Mouse (Mus musculus): ENCODE data around the gene Foxl2. TPM values are rescaled to one million over a fixed set of nuclear protein-coding genes. Genes with fewer than 3 reads are reported as not detected.
A peak's percentile ranks its signal among the peaks of the same experiment; 100 is the strongest.

The Foxl2 gene
- total RNA-seq, 2 experiments from 2014 or later, result 0.81 to 0.82 TPM

DNA sequence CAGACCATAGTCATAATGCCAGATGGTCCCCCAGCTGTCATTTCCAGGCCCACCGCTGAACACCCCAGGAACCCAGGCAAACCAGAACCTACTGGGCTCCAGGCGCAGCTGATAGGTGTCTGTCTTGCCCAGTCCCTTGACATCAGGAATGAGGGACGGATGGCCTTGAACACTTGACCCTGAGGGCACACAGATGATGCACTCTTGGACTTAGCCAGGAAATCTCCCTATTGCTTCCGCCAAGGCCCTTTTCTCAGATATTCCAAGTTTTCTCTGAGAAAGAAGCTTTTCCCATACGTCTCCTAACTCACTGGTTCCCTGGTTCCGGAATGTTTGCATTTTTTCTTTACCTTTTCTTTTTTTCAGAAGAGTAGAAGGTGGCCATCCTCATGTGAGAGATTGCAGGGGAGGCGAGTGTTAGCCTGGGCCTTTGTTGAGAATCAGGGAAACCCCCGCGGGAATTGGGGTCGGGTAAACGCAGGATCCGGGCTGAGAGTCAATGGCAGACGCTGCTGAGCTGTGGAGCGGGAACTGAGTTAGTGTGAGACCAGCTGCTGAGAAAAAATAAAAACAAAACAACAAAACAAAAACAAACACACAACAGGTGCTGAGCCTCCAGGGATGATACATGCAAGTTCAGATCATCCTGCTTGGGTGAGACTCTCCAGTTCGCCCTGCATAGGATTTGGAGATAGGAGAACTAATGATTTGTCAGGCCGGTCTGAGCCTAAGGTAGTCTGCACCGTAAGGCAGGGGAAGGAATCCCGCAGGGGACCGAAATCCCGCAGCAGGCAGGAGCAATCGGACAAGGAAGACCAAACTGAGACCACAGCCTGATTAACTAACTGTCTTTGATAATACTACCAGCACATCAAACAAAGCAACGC, 6.7 kb downstream of the Foxl2 start:
- no peak for DNase-seq (ENCODE audit: extremely low spot score in 1 of 2, low spot score in 1 of 2)

DNA sequence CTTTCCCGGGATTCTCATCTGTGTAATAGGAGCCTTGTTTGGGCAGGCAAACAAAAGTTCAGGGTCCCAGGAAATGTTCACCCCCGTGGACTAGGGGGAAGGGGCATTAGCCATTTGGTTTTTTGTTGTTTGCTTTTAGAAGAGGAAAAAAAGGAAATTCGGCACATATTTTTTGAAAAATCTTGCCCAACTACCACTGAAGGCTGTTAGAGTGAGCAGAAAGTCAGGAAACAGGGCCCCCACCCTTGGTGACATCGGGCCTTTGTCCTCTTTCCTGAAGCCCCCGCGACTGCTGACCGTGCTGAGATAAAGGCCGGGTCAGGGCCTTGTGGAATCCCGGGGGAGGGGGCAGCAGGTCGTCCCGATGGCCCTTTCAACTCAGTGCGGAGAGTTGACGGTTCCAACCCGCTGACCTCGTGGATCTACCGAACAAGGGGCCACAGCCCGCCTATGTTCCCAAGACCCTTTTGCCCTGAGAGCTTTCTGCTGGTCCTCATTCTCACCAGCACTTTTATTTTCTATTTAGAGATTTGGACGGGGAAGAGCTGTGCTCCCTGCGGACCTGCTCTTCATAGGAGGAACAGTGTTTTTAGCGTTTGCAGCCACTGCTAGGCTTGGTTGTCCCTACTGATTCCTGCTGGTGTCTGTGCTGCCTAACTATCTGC, 7.5 kb downstream of the Foxl2 start:
- no peak for DNase-seq (ENCODE audit: extremely low spot score in 1 of 2, low spot score in 1 of 2)

DNA sequence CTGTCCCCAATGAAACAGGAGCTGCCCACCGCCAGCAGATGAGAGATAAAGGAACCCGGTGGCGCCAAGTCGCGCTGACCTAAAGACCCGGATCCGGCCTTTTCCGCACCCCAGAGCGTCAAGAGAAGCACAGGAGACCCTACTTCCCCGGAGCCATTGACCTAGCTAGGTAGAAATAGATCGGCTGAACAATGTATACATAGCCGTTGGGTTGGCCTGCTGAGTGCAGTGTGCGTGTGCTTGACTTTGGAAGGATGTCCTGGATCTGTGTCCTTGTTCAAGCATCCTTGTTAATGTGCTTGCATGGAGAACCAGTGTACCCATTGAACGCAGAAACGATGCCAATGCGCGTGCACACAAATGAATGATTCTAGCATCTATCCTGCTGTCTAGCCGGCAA, 8.6 kb downstream of the Foxl2 start:
- no peak for DNase-seq (ENCODE audit: extremely low spot score in 1 of 2, low spot score in 1 of 2)

DNA sequence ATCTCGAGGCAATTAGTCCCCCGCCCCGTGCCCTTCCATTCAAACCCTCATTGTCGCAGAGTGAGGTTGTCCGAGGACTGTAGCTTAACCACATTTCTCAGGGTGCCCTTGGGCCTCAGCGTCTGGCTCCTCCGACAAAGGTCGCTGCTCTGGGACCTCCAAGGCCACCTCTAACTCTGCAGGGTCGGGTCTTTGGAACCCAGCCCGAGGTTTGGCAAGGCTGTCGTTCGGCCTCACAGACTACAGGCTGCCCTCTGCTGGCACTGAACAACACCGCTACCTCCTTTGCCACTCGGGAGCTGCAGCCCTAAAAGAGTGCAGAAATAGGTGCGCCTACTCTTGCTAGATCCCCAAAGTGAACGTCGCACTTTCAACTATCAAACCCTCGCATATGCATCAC, 10.0 kb downstream of the Foxl2 start:
- DNase-seq (ENCODE audit: extremely low spot score in 1 of 2, low spot score in 1 of 2), result no peak

DNA sequence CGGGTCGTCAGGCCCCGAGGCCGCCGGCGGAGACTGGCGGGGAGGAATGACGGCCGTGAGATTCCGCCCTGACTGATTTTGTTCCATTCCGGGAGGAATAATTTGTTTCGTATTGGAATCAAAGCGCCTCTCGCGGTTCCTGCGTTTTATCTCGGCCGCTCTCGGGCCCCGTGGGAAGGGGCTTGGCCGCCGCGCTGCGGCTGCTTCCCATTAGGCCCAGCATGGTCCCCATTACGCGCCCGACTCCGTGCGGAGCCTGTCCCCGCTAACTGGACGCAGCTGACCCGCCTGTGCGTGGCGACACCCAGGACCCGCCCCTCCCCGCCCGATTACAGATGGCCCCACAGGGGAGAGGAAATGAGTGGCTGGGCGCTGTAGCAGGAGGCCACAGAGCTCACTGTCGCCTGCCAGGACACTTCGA, 18.0 kb downstream of the Foxl2 start:
- DNase-seq (ENCODE audit: extremely low spot score in 1 of 2, low spot score in 1 of 2), result no peak

DNA sequence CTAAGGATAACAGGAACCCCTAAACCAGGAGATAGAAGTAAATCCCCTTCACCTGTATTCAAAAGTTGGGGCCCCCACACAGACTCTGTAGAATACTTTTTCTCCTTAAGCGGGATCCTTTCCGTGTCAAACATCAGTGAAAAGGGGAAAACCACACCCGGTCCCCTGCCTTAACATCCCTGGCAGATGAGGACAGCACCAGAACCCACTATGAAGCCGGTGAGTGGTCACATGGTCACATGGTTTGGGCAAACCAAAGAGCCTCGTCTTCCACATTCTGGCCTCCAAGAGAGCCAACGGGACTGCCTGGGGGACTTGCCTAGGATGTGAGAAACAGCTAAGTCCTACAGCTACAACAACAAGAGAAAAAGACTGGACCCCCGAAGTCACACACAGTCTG, 18.5 kb downstream of the Foxl2 start:
- DNase-seq (ENCODE audit: extremely low spot score in 1 of 2, low spot score in 1 of 2), result no peak

DNA sequence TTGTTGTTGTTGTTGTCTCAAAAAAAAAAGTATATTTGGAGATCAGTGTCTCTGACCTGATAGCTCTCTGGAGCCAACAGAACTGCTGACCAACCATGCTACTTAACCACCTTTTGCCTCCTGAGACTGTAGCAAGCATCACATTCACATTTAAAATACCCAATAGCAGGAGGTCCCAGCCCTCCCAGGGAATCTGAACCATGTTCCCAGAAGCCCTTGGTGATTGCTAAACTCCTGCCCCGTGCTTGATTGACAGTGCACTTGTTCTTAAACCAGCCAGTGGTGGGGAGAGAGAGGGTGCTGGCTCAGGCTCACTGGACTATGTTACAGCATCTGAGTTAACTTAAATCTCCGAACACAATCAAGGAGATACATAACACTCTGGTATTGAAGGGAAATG, 19.8 kb downstream of the Foxl2 start:
- DNase-seq (ENCODE audit: extremely low spot score in 1 of 2, low spot score in 1 of 2), result no peak

DNA sequence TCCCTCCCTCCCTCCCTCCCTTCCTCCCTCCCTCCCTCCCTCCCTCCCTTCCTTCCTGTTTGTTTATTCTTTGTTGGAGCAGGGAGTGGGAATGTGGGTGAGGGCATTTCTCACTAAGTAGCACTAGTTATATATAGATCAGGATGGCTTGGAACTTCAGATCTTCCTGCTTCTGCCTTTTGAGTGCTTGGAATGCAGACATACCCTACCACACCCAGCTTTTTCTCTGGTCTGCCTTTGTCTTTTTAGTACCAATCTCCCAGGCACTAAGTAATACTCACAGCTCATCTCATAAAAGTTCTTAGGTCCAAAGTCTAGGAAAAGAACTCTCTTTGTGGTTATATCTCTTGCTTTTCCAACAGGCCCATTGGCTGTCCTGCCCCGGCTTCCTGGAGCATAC, 21.0 kb downstream of the Foxl2 start:
- no peak for DNase-seq (ENCODE audit: extremely low spot score in 1 of 2, low spot score in 1 of 2)

DNA sequence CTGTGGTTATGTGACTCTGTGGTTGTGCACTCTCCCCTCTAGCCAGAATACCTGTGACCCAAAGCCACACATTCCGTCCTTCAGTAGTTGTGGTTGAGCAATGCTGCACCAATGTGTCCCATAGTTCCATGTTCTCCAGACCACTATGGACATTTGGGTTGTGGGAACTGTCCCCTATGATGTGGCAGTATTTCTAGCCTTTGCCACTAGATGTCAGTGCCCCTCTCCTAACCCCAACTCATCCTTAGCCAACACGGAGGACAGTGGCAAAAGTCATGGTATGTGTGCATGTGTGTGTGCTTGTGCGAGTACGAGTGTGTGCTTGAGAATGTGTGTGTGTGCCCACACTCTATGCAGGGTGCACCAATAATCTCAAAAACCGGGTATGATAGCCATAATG, 21.4 kb downstream of the Foxl2 start:
- DNase-seq (ENCODE audit: extremely low spot score in 1 of 2, low spot score in 1 of 2), result no peak

DNA sequence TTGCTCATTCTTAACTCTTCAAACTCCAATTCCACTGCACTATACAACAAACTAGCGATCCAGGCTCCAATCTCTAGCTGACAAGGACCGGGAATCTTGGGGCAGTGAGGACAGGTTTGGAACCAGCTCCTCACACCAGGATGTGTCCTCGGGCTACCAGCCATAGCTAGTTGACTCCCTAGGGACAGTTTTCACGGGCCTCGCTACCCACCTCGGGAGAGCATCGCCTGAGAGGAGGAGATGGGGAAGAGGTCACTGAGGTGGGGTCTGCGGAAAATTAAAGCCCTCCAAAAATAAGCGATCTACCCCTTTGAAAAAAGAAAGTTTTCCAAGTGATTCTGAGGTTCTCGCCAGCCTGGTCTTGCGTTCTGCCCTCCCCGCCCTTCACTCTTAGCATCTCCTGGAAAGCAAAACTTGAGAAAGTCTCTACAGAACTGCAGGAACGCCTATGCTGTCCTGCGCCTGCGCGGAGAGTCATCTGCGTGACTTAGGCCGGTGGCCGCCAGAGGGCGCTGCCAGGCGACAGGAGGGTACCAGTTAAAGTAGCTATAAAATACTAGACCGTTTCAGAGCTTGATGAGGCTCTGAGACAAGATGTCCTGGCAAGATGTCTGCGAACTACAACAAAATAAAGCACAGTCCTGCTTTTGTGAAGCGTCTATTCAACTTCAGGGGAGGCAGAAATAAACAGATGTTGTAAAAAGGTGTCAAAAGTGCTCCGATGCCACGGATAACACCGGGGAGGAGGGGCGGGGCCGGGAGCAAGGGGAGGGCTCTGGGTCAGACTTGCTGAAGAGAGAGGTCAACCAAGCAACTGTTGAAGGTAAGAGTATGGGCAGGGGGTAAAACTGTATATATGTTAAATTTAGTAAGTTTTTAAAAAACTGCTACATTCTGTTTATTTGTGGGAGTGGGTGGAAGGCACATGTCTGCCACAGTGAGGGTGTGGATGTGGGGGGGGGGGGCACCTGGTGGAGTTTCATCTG, 24.6 kb downstream of the Foxl2 start:
- peak; percentile 82 to 94 for DNase-seq (ENCODE audit: extremely low spot score in 1 of 2, low spot score in 1 of 2)

DNA sequence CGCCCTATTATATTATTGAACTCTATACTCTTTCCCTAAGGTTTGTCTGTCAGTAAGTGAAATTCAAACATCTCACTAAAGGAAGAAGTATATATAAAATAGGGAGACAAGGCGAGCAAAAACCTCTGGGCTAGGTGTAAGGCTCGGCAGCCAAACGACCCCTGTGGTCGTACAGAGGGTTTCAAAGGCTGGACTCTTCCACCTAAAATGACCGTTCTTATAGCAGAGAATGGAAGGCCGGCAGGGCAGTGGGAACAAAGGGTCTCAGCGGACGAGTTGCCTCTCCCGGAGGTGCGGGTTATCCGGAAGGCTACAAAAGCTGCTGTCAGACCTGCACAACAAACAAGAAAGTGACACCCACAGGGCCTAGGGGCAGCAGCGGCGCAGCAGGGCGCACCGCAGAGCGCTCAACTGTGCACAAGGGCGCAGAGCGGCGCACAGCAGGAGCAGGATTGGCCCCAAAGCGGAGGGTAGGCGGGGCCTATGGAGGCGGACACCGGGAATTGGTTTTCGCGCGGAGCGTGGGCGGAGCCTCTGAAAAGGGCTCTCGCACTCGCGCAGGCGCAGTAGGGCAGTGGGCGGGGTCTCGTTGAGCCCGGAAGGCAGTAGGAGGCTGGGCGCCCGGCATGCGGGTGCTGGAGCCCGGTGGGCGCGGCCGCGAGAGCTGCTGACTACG, 30.9 kb downstream of the Foxl2 start, which contains the start of gene Faim:
Gene Faim, plus strand, starts transcription at position 574 of the 676 bp plus-strand sequence.
- DNase-seq (ENCODE audit: extremely low spot score in 1 of 2, low spot score in 1 of 2), result peak; percentile 100

DNA sequence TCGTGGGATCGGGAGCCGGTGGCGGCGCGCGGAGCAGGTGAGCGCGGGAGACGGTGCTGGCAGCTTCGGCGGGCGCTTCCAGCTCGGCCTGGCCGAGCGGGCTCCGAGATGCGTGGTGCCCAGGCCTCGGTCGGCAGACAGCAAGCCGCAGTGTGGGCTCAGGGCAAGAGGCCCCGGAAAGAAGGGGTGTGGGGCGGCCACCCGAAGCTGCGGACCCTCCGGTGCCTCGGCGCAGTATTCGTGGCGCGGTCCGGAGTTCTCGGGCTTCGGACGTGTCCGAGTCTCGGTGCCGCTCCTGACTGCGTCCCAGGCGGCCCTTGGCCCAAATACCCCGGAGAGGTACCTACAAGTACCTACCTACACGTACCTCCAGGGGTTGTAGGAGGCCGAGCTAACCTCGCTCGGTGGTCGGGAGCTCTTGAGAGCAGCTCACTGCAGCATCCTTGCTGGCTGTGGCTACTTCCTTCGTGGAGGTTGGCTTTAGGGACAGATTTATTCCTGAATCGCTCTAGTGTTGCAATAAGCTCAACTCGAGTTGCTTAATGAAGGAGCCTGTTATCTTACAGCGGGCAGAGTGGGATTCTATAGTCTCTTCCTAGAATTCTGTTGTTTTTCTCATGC, 31.5 kb downstream of the Foxl2 start:
- DNase-seq (ENCODE audit: extremely low spot score in 1 of 2, low spot score in 1 of 2), result no peak

DNA sequence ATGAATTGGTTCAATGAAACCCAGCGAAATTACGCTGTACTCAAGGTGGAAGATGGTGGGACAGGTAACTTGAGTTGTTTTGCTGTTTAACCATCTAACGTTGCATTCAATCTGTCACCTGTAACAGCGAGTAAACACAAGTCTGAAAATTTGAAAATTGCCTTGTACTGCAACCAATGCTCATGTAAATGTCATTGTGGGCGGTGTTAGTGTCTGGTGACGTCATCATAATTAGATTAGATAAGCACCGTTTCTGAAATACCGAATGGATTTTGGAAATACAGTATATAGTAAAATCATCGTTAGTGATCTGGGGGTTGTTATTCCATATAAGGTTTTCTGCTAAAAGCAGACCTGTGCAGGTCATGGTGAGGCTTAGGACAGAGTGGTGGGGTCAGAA, 32.0 kb downstream of the Foxl2 start:
- no peak for DNase-seq (ENCODE audit: extremely low spot score in 1 of 2, low spot score in 1 of 2)

DNA sequence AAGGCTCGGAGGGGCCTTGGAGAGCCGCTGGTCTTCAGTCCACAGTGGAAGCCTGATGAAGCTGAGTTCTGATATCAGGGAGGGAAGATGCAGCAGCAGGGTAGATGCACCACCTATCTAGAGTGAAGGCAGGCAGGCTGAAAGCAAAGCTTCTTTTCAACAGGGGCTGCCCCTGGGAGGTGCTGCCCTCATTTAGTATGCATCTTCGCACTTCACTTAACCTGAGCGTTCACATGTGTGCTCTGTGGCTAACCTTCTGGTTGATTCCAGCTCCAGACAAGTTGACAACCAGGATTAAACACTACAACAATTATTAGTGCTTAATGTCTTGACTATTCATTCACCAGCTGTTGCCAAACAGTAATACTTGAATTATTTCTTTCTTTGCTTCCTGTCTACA, 39.0 kb downstream of the Foxl2 start:
- DNase-seq (ENCODE audit: extremely low spot score in 1 of 2, low spot score in 1 of 2), result no peak

DNA sequence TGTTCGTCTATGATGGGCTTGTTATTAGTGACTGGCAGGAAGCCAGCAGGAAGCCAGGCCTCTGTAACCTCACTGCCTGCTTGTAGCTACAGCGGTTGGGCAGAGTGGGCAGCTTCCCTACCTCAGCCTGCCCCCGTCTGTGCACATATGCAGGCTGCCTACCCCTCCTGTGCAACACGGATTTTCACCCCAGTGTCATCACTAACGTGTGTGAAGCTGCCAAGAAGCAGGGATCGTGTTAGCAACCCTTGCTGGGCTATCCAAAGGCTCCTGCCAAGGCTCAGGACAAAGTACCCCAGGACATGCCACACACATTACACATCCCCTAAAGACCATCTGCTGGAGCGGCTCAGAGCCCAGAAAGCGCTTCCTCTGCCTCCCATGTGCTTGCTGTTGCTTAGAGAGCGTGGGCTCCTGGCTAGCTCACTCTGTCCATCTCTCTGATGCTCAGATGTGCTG, 44.8 kb downstream of the Foxl2 start:
- peak in 1 of 2 experiments; percentile 26 for DNase-seq (ENCODE audit: extremely low spot score in 1 of 2, low spot score in 1 of 2)

DNA sequence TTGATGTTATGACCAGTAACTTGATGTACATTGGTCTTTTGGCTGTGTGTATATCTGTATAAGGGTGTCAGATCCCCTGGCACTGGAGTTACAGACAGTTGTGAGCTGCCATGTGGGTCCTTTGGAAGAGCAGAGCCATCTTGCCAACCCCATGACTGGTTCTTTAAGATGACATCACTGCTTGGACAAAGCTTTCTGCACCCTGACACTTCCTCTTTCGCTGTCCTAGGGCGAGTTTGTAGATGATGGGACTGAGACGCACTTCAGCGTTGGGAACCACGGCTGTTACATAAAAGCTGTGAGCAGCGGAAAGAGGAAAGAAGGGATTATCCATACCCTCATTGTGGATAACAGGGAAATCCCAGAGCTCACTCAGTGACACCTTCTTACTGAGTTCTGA, 46.2 kb downstream of the Foxl2 start:
- DNase-seq (ENCODE audit: extremely low spot score in 1 of 2, low spot score in 1 of 2), result no peak
